Mouse (Mus musculus) layer of hippocampus, postnatal 36 days (tissue): Measurements from ENCODE around the gene Cyp4f13. TPM values are rescaled to one million over a fixed set of nuclear protein-coding genes. Genes with fewer than 3 reads are reported as not detected.

ENCODE experiments used
- DNase-seq, 2 experiments: peaks; one replicate each; pipeline ENCODE4 v3.0.0; 2022
- total RNA-seq, 2 experiments: library from RNA; stranded (reverse); gene quantifications; 2 replicates each; pipeline ENCODE4 v1.2.3; 2021

Cyp4f13 gene
- total RNA-seq = 10 to 100 TPM; 23.4 to 24.1 TPM

DNA sequence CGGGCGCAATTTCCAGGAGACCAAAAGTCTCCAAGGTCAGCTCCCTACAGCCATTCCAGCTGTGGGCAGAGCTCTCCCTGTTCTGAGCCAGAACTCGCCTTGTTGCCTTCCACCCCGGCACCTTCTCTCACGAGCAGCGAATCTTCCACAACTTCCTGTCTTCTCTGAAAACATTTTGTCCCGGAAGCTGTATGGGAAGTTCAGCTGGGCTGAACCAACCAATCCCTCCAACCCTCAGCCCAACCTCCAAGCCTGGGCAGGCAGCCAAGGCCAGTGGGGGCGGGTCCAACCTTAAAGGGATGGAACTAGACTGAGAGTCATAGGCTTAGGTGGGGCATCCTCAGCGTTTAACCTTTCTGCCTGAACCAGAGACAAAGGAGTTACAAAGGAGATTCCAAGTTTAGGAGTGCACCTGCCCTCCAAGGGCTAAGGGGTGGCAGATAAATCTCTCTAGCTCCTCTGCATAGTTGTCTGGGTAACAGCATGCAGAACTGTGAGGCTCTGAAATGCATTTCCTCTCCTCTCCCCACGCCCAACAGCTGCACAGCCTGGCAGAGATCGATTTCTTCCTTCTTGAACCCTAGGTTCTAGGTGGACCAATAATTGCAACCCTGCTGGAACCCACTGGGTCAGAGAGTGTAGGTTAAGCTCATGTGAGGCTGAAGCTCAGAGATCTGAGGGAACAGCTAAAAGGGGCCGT, at the start of gene Cyp4f13:
TSS of gene Cyp4f13 (minus strand) at position 188 of the 700 bp plus-strand sequence.
- peak; percentile 93 to 94 for DNase-seq

DNA sequence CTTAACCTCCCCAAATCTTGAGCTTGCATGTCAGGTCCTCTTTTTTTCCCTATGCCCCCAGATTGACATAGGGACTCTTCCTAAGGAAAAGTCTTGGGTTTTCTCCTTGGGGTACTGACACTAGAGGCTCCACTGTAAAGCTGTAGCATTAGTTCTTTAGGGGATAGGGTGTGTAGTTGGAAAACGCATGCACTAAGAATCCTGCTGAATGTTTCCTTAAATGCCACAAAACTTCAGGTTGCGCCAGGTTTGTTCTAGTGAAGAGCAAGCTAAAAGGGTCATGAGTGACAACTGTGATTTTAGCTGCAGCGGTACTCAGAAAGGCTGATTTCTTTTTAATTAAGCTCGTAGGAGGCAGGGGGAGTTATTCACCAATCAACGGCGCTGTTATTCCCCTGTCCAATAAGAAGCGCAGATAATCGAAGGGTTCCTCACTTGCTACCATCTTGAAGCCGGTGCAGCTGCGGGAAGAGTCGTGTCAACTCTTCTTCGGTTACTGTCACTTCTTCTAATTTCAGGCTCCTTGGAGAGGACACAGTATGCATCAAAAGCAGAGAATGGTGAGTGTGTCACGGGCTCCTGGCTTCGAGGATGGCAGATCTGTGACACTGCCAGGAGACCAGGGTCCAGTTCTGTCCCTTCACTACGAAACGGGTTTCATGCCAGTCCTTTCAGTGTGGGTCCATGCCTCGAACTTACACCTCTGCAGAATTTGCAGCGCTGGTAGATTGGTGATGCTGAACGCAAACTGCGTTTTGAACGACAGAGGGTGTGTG, 45.7 kb upstream of the Cyp4f13 start, which contains the start of gene Zfp952:
TSS of gene Zfp952 (plus strand) at position 431 of the 776 bp plus-strand sequence.
- peak; percentile 78 to 85 for DNase-seq

DNA sequence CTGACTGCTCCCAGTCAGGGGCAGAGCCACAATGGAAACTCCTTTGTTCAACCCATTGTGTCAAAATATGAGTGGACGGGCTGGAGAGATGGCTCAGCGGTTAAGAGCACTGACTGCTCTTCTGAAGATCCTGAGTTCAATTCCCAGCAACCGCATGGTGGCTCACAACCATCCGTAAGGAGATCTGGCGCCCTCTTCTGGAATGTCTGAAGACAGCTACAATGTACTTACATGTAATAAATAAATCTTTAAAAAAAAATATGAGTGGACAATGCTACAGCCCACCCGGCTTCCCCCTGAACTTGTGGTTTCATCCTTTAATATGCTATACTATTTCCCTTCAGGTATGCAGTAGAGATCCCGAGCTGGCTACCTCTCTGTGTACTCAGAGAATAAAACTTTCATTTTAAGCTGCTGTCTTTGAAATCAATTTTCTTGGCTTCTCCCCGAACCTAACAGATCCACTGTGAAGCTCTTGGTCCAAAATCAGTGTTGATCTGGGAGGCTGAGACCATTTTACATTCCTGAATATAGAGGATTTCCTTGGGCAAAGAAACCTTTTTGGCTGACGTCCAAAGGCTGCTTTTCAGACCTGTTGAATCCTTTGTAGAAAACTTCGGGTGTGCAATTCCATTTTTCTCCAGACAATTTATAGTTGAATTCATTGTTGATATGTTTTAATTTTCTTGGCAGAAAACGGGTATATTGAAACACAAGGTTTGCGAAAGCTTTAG, 44.9 kb upstream of the Cyp4f13 start:
- DNase-seq = no peak

DNA sequence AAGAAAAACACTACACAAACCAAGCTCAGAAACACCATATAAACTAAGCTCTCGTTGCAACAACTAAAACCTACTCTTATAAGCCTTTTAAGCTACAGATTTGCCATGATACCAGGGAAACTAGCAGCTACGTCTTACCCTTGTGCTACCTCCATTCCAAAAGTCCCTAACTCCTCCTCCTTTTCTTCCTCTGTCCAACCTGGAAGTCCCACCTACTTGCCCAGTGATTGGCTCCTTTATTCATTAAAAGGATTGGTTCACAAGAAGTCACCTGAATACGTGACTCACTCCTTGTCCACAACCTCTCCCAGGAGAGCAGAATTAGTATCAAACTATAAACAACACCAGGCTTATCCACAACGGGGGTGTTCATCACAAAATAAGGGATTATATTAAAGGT, 39.1 kb upstream of the Cyp4f13 start:
- DNase-seq = no peak

DNA sequence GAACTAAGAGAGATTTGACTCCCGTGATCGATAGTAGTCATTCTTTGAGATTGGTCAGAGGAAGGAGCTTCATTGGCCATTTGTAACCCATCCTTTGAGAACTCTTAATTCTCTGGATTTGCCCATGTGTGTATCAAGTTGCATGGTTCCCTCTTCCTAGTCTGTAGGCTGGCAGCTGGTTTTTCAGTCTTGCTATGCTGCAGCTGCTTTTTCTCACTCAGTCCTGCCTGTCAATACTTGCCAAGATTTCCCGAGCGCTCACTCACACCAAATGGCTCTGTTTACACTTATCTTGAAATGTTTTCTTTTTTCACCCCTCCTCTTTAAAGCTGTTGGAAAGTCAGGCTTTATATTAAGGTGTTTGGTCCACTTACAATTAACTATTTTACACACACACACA, 34.2 kb upstream of the Cyp4f13 start:
- DNase-seq = no peak

DNA sequence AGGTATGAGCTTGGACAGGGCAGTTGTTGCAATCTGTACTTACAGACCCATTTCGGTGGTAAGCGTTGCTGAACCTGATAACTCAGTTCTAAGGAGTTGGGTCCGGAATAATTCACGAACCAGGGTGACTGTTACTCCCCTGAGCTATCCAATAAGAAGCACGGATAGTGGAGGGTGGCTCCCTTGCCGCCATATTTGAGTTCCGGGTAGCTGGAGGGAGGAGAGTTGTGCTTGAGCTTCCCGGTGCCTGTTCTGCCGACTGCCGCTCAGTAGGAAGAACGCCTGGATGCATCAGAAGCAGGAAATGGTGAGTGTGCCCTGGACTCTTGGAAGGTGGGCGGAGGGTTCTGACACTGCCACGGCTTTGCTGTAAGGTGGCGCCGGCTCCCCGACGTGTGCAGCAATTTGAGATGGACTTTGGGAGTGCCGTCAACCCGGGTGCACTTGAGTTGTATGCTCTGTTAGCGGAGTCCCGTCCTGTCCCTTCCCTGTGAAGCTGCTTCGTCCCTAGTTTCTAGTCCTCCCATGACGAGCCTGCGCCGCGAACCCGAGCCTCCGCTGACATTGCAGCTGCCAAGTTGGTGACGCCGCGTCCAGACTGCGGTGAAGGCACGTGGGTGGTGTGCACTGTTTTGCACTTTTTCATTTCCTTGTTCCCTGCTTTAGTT, 18.6 kb upstream of the Cyp4f13 start, which contains the start of gene Zfp472:
TSS of gene Zfp472 (plus strand) at position 192 of the 668 bp plus-strand sequence.
- peak; percentile 86 to 92 for DNase-seq

DNA sequence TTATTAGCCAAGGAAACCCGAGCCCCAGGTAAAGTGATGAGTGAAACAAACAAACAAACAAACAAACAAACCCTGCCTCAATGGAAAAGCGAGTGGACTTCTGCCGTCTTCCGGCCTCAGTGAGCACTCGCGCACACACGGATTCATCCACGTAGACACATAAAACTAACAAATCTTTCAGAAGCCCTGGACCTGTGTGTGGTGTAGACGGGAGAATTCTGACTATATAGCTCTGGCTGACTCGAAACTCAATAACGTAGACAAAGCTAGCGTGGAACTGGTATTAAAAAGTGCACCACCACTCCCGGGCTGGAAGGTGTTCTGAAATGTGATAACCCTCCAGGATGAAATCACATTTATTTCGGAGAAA, 18.0 kb upstream of the Cyp4f13 start:
- peak in 1 of 2 experiments; percentile 3 for DNase-seq

DNA sequence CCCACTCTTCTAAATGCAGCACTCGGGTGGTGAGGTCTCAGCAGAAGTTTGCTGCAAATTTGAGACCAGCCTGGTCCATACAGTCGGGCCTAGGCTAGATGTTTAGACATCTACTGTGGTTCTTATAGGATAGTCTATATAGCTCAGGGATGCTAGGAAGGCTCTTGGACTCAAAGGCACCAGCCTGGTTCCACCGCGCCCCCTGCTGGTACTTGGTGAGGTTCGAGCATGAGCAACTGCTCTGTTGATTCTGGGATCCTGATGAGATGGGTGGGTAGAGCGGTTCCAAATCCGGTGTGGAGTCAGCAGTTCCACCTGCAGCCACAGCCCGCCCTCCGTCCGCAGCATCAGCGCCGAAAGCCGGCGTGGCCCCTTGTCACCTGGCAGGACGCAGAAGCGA, 4.2 kb upstream of the Cyp4f13 start:
- DNase-seq = peak; percentile 77 to 83

DNA sequence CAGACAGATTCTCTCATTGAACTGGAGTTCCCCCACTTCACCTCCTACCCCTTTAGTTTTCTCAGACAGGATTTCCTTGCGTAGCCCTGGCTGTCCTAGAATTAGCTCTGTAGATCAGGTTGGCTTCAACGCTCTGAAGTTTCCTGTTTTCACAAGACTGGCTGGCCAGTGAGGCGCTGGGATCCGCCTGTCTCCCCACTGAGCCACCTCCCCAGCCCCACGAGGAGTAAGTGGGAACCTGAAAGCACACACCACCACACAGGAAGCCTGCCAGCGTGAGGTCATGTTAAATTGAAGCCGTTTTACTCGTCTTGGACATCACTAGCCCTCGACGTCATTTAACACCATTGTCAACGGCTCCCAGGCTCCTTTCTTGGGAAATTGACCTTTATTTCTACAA, 3.8 kb upstream of the Cyp4f13 start:
- DNase-seq = no peak

DNA sequence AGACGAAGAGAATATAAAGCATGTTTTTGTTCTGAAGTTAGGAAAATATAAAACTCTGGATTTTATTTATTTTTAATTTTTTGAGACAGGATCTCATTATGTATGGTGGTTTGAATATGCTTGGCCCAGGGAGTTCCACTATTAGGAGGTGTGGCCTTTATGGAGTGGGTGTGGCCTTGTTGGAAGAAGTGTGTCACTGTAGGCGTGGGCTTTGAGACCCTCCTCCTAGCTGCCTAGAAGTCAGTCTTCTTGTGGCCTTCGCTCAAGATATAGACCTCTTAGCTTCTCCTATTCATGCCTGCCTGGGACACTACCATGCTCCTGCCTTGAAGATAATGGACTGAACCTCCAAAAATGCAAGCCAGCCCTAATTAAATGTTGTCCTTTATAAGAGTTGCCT, 2.9 kb upstream of the Cyp4f13 start:
- DNase-seq = no peak

DNA sequence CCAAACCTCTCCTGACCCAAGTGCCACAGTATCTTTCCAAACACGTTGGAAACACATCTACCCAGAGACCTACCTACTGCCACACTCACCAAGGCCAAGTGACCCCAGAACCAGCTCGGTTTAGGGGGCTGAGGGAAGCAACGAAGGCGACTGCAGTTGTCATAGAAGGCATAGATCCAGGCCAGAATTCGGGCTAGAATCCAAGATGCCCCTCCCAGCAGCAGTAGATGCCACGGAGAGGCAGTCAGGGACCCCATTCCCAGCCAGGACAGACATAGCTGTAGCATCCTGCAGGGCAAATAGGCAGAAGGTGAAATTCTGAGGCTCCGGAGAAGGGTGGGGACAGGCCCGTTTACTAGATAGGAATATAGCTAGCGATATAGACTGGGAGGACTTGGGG, 486 bp downstream of the Cyp4f13 start:
- DNase-seq = no peak

DNA sequence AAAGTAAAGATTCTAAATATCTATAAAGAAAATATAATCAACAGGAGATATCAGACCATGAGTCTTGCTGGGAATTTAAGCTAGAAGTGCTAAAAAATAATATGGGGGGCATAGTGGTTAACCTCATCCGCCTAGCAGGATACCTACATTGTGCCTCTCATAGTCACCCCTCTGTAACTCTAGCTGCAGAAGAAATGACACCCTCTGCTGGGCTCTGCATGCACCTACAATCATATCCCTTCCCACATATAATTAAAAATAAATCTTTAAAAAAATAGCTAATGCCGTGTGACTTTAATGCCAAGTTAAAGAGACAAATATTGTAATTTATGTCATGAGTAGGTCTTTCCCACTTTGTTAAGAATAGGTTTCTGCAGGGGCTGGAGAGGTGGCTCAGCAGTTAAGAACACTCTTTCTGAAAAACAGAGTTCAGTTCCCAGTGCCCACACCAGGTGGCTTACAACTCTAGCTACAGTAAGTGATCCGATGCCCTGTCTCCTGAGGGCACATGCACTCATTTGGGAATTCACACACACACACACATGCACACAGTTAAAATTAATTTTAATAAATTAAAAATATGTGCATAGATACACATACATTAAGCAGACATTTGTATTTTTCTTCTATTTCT, 2.7 kb downstream of the Cyp4f13 start:
- DNase-seq = no peak

DNA sequence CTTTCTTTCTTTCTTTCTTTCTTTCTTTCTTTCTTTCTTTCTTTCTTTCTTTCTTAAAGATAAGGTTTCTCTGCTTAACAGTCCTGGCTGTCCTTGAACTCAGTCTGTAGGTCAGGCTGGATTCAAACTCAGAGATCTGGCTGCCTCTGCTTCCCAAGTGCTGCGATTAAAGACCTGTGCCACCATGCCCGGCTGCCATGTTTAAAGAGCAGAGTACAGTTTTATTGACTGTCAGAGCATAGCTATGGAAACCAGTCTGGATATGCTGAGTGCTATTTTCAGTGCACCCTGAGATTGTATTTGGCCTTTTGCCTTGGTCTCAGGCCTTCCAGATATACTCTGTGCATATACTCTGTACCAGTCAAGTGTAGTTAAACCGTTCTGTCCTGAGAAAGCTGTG, 3.5 kb downstream of the Cyp4f13 start:
- no peak for DNase-seq

DNA sequence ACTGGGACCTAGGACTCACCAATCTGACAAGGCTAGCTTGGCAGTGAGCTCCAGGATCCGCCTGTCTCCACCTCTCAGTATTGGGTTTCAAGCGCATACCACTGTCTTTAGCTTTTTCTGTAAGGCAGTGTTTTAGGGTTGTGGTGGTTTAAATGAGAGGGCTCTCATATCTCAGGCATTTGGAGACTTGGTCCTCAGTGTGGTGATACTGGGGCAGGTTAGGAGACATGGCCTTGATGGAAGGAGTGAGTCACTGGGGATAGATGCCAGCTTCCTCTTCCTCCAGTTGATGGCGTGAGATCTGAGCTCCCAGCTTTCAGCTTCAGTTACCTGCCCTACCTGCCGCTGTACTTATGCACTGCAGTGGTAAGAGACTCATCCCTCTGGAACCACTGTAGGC, 7.4 kb downstream of the Cyp4f13 start:
- no peak for DNase-seq

DNA sequence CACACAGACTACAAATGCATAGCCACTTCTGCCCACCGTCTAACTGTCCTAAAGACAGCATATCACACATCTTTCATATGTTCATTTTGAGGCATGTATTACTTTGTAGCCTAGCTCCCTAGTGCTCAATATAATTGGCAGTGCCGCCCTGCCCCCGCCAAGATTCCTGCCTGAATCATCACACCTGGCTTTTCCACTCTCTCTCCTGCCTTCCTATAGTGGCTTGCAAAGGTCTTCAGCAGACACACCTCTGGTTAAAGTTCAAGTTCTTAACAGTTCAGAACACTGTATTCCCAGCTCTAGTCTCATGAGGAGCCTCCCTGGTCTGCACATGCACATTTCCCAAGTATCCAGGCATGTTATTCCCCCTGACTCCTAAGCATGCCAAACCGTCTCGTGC, 19.4 kb downstream of the Cyp4f13 start:
- no peak for DNase-seq

DNA sequence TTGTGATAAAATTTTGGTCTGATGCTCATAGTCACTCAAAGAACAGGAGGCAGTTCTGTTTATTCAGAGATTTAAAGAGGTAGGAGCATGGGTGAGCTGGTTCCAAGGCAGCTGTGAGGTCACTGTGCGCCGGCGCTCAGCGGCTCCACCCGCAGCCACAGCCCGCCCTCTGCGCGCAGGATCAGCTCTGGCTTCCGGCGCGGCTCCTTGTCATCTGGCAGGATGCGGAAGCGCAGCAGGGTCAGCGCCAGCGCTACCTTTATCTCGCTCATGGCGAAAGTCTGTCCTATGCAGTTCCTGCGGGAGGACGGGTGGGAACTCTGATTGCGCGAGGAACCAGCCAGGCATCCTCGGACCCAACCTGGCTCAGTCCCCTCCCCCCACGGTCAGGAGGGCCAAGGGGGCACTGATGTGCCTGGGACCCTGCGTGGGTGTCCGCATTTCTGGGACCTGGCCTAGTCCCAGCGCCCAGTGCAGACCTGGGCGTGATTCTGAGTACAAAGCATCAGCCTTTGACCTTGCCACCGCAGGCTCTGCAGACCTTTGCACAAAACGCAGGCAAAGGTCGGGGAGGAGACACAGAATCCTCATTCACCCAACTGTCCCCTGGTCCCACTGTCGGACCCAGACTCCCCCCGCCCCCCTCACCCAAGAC, 22.4 kb downstream of the Cyp4f13 start:
- DNase-seq = peak; percentile 55 to 62

DNA sequence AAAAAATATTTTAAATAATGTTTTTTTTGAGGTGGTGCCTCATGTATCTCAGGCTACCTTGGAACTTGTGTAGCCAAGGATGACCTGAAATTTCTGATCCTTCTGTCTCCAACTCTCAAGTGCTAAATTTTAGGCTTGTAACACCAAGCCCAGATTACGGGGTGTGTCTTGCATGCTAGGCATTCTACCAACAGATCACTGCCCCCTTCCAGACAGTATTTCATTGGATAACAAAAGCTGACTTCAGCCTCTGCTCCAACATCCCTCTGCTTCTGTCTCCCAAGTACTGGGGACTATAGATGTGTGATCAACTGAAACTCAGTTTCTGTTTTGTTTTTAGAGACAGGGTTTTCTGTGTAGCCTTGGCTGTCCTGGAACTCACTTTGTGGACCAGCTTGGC, 23.5 kb downstream of the Cyp4f13 start:
- no peak for DNase-seq

DNA sequence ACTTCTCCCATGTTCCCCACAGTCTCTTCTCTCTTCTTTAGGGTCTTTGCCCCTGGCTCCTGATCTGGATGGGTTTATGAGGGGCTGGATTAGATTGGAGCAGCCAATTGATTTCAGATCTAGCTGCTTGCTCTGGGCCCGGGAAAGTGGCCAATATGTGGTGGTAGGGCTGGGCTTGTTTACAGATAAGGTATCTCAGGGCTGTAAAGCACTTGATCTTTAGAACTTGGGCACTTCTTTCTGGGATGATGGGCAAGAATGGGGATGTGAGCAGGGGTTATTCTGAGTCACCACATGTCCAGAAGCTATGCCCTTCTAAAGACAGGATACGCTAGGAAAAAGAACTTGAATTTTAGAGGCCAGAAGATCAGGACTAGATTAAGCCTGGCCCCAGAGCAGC, 28.1 kb downstream of the Cyp4f13 start:
- DNase-seq = no peak

DNA sequence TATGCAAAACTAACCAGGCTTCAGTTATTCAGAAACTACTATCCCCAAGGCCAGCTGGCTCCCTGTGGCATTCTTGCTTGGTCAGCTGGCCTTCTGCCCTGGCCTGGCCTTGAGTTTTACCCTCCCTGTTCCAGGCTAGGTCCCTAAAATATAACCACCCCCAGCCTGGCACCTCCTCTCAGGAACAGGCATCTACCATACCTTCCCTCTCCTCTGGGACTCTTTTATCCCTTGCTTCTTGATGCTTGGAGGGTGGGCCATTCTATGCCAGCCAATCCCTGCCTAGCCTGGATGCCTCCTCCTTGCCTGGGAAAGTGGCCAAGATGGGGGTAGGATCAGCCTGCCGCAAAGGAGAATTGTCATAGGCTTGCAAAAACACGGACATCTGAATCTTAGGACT, 30.1 kb downstream of the Cyp4f13 start, which contains the start of gene Cyp4f14:
TSS of gene Cyp4f14 (minus strand) at position 212 of the 400 bp plus-strand sequence.
- DNase-seq = peak in 1 of 2 experiments; percentile 11

DNA sequence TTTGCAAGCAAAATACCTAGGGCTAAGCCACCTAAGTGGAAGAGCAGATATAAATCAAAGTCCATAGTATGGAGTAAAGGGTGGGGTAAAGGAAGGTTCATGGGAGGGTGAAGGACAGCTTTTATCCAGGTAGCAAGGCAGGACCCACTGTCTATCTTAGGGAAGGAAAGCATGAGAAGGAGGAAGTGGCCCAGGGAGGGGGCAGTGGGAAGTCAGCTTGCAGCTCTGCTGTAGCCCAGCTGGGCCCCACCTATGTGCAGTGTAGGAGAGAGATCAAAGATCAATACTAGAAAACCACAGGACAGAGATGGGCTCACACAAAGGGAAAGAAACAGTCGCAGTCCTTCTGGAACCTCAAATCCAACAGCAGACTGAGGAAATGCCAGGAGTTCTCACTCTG, 31.1 kb downstream of the Cyp4f13 start:
- no peak for DNase-seq

DNA sequence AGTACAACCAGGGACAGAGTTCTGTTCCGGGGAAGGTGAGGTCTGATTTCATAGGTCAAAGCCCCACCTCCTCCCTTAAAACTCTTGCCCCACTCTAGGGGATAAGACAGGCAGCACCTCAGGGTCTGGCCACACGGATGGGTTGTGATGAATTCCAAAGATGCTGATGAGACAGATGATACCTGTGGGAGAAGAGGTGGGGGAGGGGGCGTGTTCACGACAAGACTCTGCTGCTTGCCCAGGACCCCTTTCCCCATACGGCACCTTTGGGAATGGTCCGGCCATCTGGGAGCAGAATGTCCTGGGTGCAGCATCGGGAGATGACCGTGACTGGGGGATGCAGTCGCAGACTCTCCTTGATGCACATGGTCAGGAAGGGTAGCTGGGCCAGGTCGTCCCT, 41.0 kb downstream of the Cyp4f13 start:
- DNase-seq = no peak
